Mouse (Mus musculus) stomach, embryonic 15.5 days (tissue): ENCODE measurements at regions not wholly inside any gene's neighbourhood (a gene's known extent, or its start where the extent isn't known, plus 50 kb on each side); places are given as distances from the start of the nearest gene placed in this dataset.

Experiments
- ATAC-seq: fragments of 200-750 bp; cut with Nextera tagmentation; 2 replicates; pipeline ENCODE4 v1.8.0; 2017; ENCODE audit warnings: low read depth, moderate number of reproducible peaks, moderate TSS enrichment; ENCODE audit not compliant: insufficient read depth, low FRiP score
- H3K27ac ChIP-seq: fragments of 300-500 bp; sonication (generic); 2 replicates; pipeline ENCODE4 v1.5.1; 2015; ENCODE audit warnings: mild to moderate bottlenecking, inconsistent platforms
- H3K27me3 ChIP-seq: fragments of 300-500 bp; sonication (generic); replicated peaks from 2 replicates; pipeline ENCODE4 v1.6.1; 2015; ENCODE audit warnings: inconsistent platforms
- H3K36me3 ChIP-seq: fragments of 300-500 bp; sonication (generic); 2 replicates; pipeline ENCODE4 v1.6.1; 2015; ENCODE audit warnings: inconsistent platforms
- H3K4me1 ChIP-seq: fragments of 300-500 bp; sonication (generic); 2 replicates; pipeline ENCODE4 v1.6.1; 2015; ENCODE audit warnings: inconsistent platforms
- H3K4me2 ChIP-seq: fragments of 300-500 bp; sonication (generic); 2 replicates; pipeline ENCODE4 v1.6.1; 2015; ENCODE audit warnings: mild to moderate bottlenecking, inconsistent platforms
- H3K4me3 ChIP-seq: fragments of 300-500 bp; sonication (generic); replicated peaks from 2 replicates; pipeline ENCODE4 v1.5.1; 2015; ENCODE audit warnings: inconsistent platforms
- H3K9ac ChIP-seq: fragments of 300-500 bp; sonication (generic); 2 replicates; pipeline ENCODE4 v1.6.1; 2015; ENCODE audit warnings: inconsistent platforms
- H3K9me3 ChIP-seq: fragments of 300-500 bp; sonication (generic); 2 replicates; pipeline ENCODE4 v1.6.1; 2016; ENCODE audit warnings: inconsistent platforms
- WGBS: fragments of 180-500 bp; shearing (Covaris S2); methylation state at CpG from one replicate; pipeline ENCODE4 v1.1.7; 2015; 5-methylcytosine and 5-hydroxymethylcytosine counted together

- H3K36me3 ChIP-seq: no peaks in the 10 kb centered on the region
- H3K9ac ChIP-seq: no peak overlapping the region
- H3K4me1 ChIP-seq: no peaks in the 10 kb centered on the region
- no peaks in the 10 kb centered on the region for H3K9me3 ChIP-seq
- H3K27ac ChIP-seq: no peak overlapping the region
- H3K4me3 ChIP-seq: no peak overlapping the region
- no peak for ATAC-seq
- 71% methylated on average over 7 of the region's 7 CpGs for WGBS
- no peak overlapping the region for H3K4me2 ChIP-seq
- no peaks in the 10 kb centered on the region for H3K27me3 ChIP-seq
Measured at GRCm38 (mm10) chr10:70374726-70375125, 65.6 kb upstream of the Fam13c start.

GRCm38 (mm10) chr10:70380041-70380651 lies 60.1 kb upstream of the Fam13c start:
- Histone ChIP-seq H3K27me3 (no peaks in the 10 kb centered on the region), H3K4me1 (no peaks in the 10 kb centered on the region), H3K9me3 (no peaks in the 10 kb centered on the region), H3K4me2 (no peak overlapping the region), H3K9ac (no peak overlapping the region), H3K4me3 (no peak overlapping the region), H3K36me3 (no peaks in the 10 kb centered on the region), H3K27ac (no peak overlapping the region)
- no peak for ATAC-seq
- WGBS: 63% methylated on average over 7 of the region's 7 CpGs

GRCm38 (mm10) chr10:70384689-70385088 lies 55.6 kb upstream of the Fam13c start:
- Histone ChIP-seq H3K4me1 (no peaks in the 10 kb centered on the region), H3K9me3 (no peaks in the 10 kb centered on the region), H3K9ac (no peak overlapping the region), H3K36me3 (no peaks in the 10 kb centered on the region), H3K4me2 (no peak overlapping the region), H3K27ac (no peak overlapping the region), H3K27me3 (no peaks in the 10 kb centered on the region), H3K4me3 (no peak overlapping the region)
- WGBS: 70% methylated on average over 4 of the region's 4 CpGs
- ATAC-seq: no peak

- ATAC-seq: no peak
- Histone ChIP-seq H3K4me1 (no peaks in the 10 kb centered on the region), H3K36me3 (no peaks in the 10 kb centered on the region), H3K27ac (no peak overlapping the region), H3K9ac (no peak overlapping the region), H3K9me3 (no peaks in the 10 kb centered on the region), H3K4me3 (no peak overlapping the region), H3K4me2 (no peak overlapping the region), H3K27me3 (no peaks in the 10 kb centered on the region)
- WGBS: 88% methylated on average over 5 of the region's 5 CpGs
Measured at GRCm38 (mm10) chr10:70387729-70388128, 52.6 kb upstream of the Fam13c start.
